ENCODE assay signal across 14 mouse cellular contexts in genomic region chr8:114731260-114732140, GRCm38 (mm10).
A peak's percentile ranks its signal among the peaks of the same experiment; 100 is the strongest.
DNase-seq lines count a peak whose midpoint lies in the region; ATAC-seq and TF ChIP-seq lines count a peak whose summit lies in the region.
"Had no signal": no experiment of that assay in that cellular context is flagged by ENCODE, and none has a peak within 500 bp of the region (broad histone marks: within the 10 kb centered on the region; RNA-seq: fewer than 3 reads in every experiment).

No protein-coding gene starts in this region.

- no peaks in the 10 kb centered on the region for H3K36me3 ChIP-seq in forebrain, embryonic 10.5 days (replicated peaks)
- H3K36me3 ChIP-seq in midbrain, embryonic 16.5 days (ENCODE audit: control insufficient read depth, insufficient read depth, low read length), result no peaks in the 10 kb centered on the region
- no peaks in the 10 kb centered on the region for H3K36me3 ChIP-seq in liver, postnatal 0 days (replicated peaks; ENCODE audit: insufficient read depth, low read length)
- H3K36me3 ChIP-seq: embryonic facial prominence, embryonic 15.5 days had no signal

- peak; percentile 14; the same call in 1 of the 2 replicates for ATAC-seq in midbrain, embryonic 16.5 days
- no peak for ATAC-seq in liver, postnatal 0 days

- peak overlapping the region; percentile 39 for H3K4me2 ChIP-seq in midbrain, embryonic 16.5 days (ENCODE audit: low read length)
- no peak overlapping the region for H3K4me2 ChIP-seq in liver, postnatal 0 days (ENCODE audit: low read depth, low read length)
- H3K4me2 ChIP-seq: embryonic facial prominence, embryonic 15.5 days had no signal

- H3K4me1 ChIP-seq in forebrain, embryonic 10.5 days, result peaks cover 25% of the 10 kb centered on the region
- H3K4me1 ChIP-seq in midbrain, embryonic 16.5 days (ENCODE audit: control insufficient read depth, insufficient read depth, low read length), result peaks cover 17% of the 10 kb centered on the region
- H3K4me1 ChIP-seq in liver, postnatal 0 days (ENCODE audit: insufficient read depth), result no peaks in the 10 kb centered on the region

- 39% methylated on average over 17 of the region's 17 CpGs for WGBS in forebrain, embryonic 10.5 days
- WGBS in midbrain, embryonic 16.5 days, result 14% methylated on average over 17 of the region's 17 CpGs
- 78% methylated on average over 17 of the region's 17 CpGs for WGBS in liver, postnatal 0 days (ENCODE audit: insufficient replicate concordance)

- TF ChIP-seq CTCF in liver, postnatal 0 days (IDR thresholded peaks at IDR 0.05; ENCODE audit: low read depth), result no peak

- peak overlapping the region; percentile 26; the same call in 1 of the 2 replicates for H3K4me3 ChIP-seq in forebrain, embryonic 10.5 days
- H3K4me3 ChIP-seq in midbrain, embryonic 16.5 days (ENCODE audit: low read depth, low read length), result no peak overlapping the region
- no peak overlapping the region for H3K4me3 ChIP-seq in liver, postnatal 0 days (ENCODE audit: low read depth, low read length)
- H3K4me3 ChIP-seq: embryonic facial prominence, embryonic 15.5 days had no signal

- no peaks in the 10 kb centered on the region for H3K9me3 ChIP-seq in forebrain, embryonic 10.5 days
- no peaks in the 10 kb centered on the region for H3K9me3 ChIP-seq in midbrain, embryonic 16.5 days (replicated peaks; ENCODE audit: control insufficient read depth, low read length, poor library complexity, severe bottlenecking)
- no peaks in the 10 kb centered on the region for H3K9me3 ChIP-seq in liver, postnatal 0 days (ENCODE audit: low read length)
- H3K9me3 ChIP-seq: embryonic facial prominence, embryonic 15.5 days had no signal

- no peak for TF ChIP-seq EP300 in liver, postnatal 0 days (IDR thresholded peaks at IDR 0.05; ENCODE audit: low read depth)

- no peak overlapping the region for H3K9ac ChIP-seq in midbrain, embryonic 16.5 days (ENCODE audit: low read depth, low read length)
- no peak overlapping the region for H3K9ac ChIP-seq in liver, postnatal 0 days (replicated peaks)
- H3K9ac ChIP-seq: embryonic facial prominence, embryonic 15.5 days had no signal

- H3K27me3 ChIP-seq in forebrain, embryonic 10.5 days (ENCODE audit: poor library complexity, severe bottlenecking), result peaks cover 17% of the 10 kb centered on the region
- H3K27me3 ChIP-seq in midbrain, embryonic 16.5 days (ENCODE audit: control insufficient read depth, insufficient read depth, low read depth, low read length), result no peaks in the 10 kb centered on the region
- no peaks in the 10 kb centered on the region for H3K27me3 ChIP-seq in liver, postnatal 0 days (ENCODE audit: insufficient read depth, low read length)
- H3K27me3 ChIP-seq: embryonic facial prominence, embryonic 15.5 days had no signal

- H3K27ac ChIP-seq in forebrain, embryonic 10.5 days, result no peak overlapping the region
- H3K27ac ChIP-seq in midbrain, embryonic 16.5 days (ENCODE audit: low read length), result no peak overlapping the region
- H3K27ac ChIP-seq in liver, postnatal 0 days (ENCODE audit: low read depth), result no peak overlapping the region
- H3K27ac ChIP-seq: embryonic facial prominence, embryonic 15.5 days; stomach, postnatal 0 days had no signal

- DNase-seq in embryo, embryonic 10.5 days (ENCODE audit: low spot score), result peak; percentile 35
- DNase-seq in embryo, embryonic 9.5 days (ENCODE audit: extremely low spot score), result no peak
- DNase-seq in forebrain, embryonic 10.5 days (ENCODE audit: extremely low spot score, low spot score), result no peak
- DNase-seq in kidney, adult 9 months, result peak; percentile 21
- DNase-seq in urinary bladder, adult 18-20 months (ENCODE audit: low spot score in 2 of 2), result no peak
- no peak for DNase-seq in liver, postnatal 0 days
- DNase-seq in heart, postnatal 4 days, result no peak
- DNase-seq: B cell, adult 2 months; heart, postnatal 36 days; layer of hippocampus, postnatal 36 days; right cerebral cortex, adult 18-20 months had no signal

Comparison
In these comparisons a context has a peak if more than half of its experiments do, and no peak if none do; other contexts are left out.
1. DNase-seq: peak in embryo, embryonic 10.5 days (single experiment) and kidney, adult 9 months (single experiment); none in embryo, embryonic 9.5 days (single experiment), forebrain, embryonic 10.5 days (single experiment), urinary bladder, adult 18-20 months (0 of 2), liver, postnatal 0 days (single experiment) and heart, postnatal 4 days (single experiment).